Mouse (Mus musculus): ENCODE measurements around the gene Mob1a.

The Mob1a gene

DNA sequence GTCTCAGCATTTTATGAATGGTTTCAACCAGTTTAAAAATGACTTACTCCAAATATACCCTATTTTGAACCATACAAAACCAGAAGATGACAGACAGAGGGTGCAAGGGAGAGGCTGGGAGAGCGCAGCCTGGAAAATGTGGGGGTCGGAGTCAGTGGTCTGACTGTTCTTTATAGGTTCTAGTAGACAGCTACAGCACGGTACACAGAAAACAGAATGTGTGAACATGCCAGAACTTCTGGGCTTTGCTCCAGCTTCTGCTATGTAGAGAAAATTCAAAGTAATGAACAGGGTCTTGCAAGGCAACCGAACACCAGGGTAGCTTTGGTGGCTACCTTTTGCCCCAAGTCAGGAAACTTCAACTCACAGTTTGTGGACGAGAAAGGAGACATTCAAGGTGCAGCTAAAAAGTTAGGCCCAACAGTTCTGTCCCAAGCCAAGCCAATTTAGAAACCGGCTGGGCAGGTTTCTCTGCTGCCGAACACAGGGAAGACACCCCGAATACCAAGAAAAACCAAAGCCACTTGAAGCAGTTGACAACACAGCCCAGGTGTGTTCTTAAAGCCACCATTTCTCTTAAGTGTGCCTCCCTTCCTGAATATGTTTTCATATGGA lies 66.5 kb downstream of the Mob1a start:
- no peak for DNase-seq
